Mouse (Mus musculus) C2C12 (cell line): ENCODE measurements at regions not wholly inside any gene's neighbourhood (a gene's known extent, or its start where the extent isn't known, plus 50 kb on each side); places are given as distances from the start of the nearest gene placed in this dataset.

Experiments
- CEBPB ChIP-seq: IDR thresholded peaks from one replicate; pipeline ENCODE4 v1.6.1; 2011; ENCODE audit warnings: low read depth, mild to moderate bottlenecking, control low read depth, moderate library complexity
- CTCF ChIP-seq: IDR thresholded peaks from one replicate; pipeline ENCODE4 v1.5.1; 2011; ENCODE audit not compliant: control insufficient read depth, insufficient read depth, insufficient read length
- FOSL1 ChIP-seq: IDR thresholded peaks from one replicate; pipeline ENCODE4 v1.8.0; 2011; ENCODE audit warnings: mild to moderate bottlenecking, low read length; ENCODE audit not compliant: poor library complexity, insufficient read depth, severe bottlenecking
- MAX ChIP-seq: IDR thresholded peaks from one replicate; pipeline ENCODE4 v1.6.1; 2011; ENCODE audit warnings: mild to moderate bottlenecking, control low read depth
- MYOD1 ChIP-seq: IDR thresholded peaks from one replicate; pipeline ENCODE4 v1.6.1; 2011; ENCODE audit warnings: low read depth; ENCODE audit not compliant: control insufficient read depth, insufficient read length
- MYOG ChIP-seq: IDR thresholded peaks from one replicate; pipeline ENCODE4 v1.6.1; 2011; ENCODE audit not compliant: control insufficient read depth, insufficient read length; ENCODE audit errors: extremely low read depth
- USF1 ChIP-seq: IDR thresholded peaks from one replicate; pipeline ENCODE4 v1.6.1; 2011; ENCODE audit warnings: low read depth, mild to moderate bottlenecking, control low read depth, moderate library complexity

DNA sequence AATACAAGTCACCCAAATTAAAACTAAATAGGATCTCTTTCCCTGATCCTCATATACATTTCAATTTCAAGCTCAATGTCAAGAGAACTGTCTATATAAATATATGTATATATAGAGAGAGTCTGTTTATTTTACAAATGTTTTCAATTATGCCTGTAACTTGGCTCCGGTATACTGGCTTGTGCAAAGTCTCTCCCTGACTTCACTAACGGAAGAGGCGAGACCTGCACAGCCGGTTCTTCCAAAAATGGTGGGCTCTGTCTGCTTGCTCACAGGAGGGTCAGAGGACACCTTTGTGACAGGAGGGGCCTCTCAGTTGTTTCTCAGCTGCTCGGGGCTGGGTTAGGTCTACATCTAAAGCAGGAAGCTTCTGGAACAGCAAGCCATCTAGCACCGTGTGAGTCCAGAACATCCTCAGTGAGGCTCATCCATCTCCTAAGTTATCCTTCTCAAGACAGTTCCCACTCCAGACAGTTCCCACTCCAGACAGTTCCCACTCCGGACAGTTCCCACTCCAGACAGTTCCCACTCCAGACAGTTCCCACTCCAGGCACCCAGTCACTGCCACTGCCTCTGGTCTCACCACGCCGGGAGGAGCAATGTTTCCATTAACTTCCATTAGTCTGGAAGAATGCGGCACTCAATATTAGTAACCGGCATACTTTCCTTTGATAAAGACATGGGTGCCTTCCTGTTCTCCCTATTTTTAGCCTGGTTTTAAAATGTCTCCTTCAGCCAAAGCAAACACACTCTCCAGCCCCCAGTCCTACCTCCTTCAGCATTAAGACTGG, 148.4 kb upstream of the Nfe2l3 start:
- TF ChIP-seq CEBPB = no peak
- TF ChIP-seq MAX = no peak
- TF ChIP-seq CTCF = no peak
- no peak for TF ChIP-seq USF1
- TF ChIP-seq MYOD1 = no peak
- TF ChIP-seq MYOG = no peak
- no peak for TF ChIP-seq FOSL1
